Mouse (Mus musculus) bone marrow macrophage, adult 2 months (primary cell): ENCODE data around the gene Nuak2. TPM values are rescaled to one million over a fixed set of nuclear protein-coding genes. Genes with fewer than 3 reads are reported as not detected.

Source experiments
- H3K27ac ChIP-seq: 2 replicates; pipeline ENCODE4 v1.5.1; 2012; ENCODE audit warnings: low read depth, low read length; ENCODE audit not compliant: insufficient read depth
- H3K4me1 ChIP-seq: 2 replicates; pipeline ENCODE4 v1.6.1; 2012; ENCODE audit warnings: low read length; ENCODE audit not compliant: control insufficient read depth, insufficient read depth
- H3K4me3 ChIP-seq: 2 replicates; pipeline ENCODE4 v1.5.1; 2012; ENCODE audit warnings: mild to moderate bottlenecking, low read length, moderate library complexity; ENCODE audit not compliant: insufficient read depth
- CTCF ChIP-seq: IDR thresholded peaks from 2 replicates; pipeline ENCODE4 v1.5.1; 2012; ENCODE audit warnings: low read depth, mild to moderate bottlenecking, low read length, moderate library complexity
- POLR2A ChIP-seq: IDR thresholded peaks from 2 replicates; pipeline ENCODE4 v1.6.1; 2012; ENCODE audit warnings: mild to moderate bottlenecking, low read depth, low read length, borderline replicate concordance
- polyA plus RNA-seq: library from polyadenylated mRNA; stranded (reverse); fragments of >200 nt; gene quantifications from 2 replicates; pipeline ENCODE4 v1.2.4, GENCODE M21; 2012; ENCODE audit not compliant: missing spikeins, insufficient read depth, insufficient read length

Gene Nuak2
- polyA plus RNA-seq, 1 experiment = 22.6 TPM

GRCm38 (mm10) chr1:132322711-132323542 is 7.0 kb downstream of the Nuak2 start:
- H3K27ac ChIP-seq = no peak overlapping the region
- peaks cover 34% of the 10 kb centered on the region for H3K4me1 ChIP-seq
- no peak overlapping the region for H3K4me3 ChIP-seq
- TF ChIP-seq POLR2A = no peak
- TF ChIP-seq CTCF = no peak

- Histone ChIP-seq H3K27ac (no peak overlapping the region), H3K4me1 (peaks cover 15% of the 10 kb centered on the region), H3K4me3 (no peak overlapping the region)
- TF ChIP-seq CTCF (no peak), POLR2A (no peak)
These were observed 10.9 kb downstream of the Nuak2 start for GRCm38 (mm10) chr1:132326777-132327176.

- H3K27ac ChIP-seq = no peak overlapping the region
- TF ChIP-seq CTCF (no peak), POLR2A (no peak)
- peaks cover 12% of the 10 kb centered on the region for H3K4me1 ChIP-seq
- H3K4me3 ChIP-seq = no peak overlapping the region
These were observed 11.6 kb downstream of the Nuak2 start for GRCm38 (mm10) chr1:132327477-132327876.

- Histone ChIP-seq H3K4me3 (no peak overlapping the region), H3K27ac (no peak overlapping the region), H3K4me1 (peaks cover 3% of the 10 kb centered on the region)
- TF ChIP-seq POLR2A = no peak
- TF ChIP-seq CTCF = no peak
These were observed 12.6 kb downstream of the Nuak2 start for GRCm38 (mm10) chr1:132328565-132328964.

- TF ChIP-seq POLR2A (no peak), CTCF (no peak)
These were observed 13.7 kb downstream of the Nuak2 start for GRCm38 (mm10) chr1:132329656-132330055.

GRCm38 (mm10) chr1:132330397-132330796 is 14.5 kb downstream of the Nuak2 start:
- Histone ChIP-seq H3K4me1 (peaks cover 9% of the 10 kb centered on the region), H3K4me3 (no peak overlapping the region), H3K27ac (no peak overlapping the region)
- TF ChIP-seq POLR2A (no peak), CTCF (no peak)

More at GRCm38 (mm10) chr1:132329656-132330055, 13.7 kb downstream of the Nuak2 start:
- peaks cover 2% of the 10 kb centered on the region; the same call in 1 of the 2 replicates for H3K4me1 ChIP-seq
- H3K4me3 ChIP-seq = no peak overlapping the region
- no peak overlapping the region for H3K27ac ChIP-seq

GRCm38 (mm10) chr1:132331283-132331682 is 15.4 kb downstream of the Nuak2 start:
- TF ChIP-seq CTCF = no peak
- TF ChIP-seq POLR2A = no peak
- H3K4me3 ChIP-seq = no peak overlapping the region
- peaks cover 14% of the 10 kb centered on the region for H3K4me1 ChIP-seq
- H3K27ac ChIP-seq = no peak overlapping the region

GRCm38 (mm10) chr1:132333201-132333600 is 17.3 kb downstream of the Nuak2 start:
- H3K4me3 ChIP-seq = no peak overlapping the region
- TF ChIP-seq POLR2A (no peak), CTCF (no peak)
- no peak overlapping the region for H3K27ac ChIP-seq
- peaks cover 20% of the 10 kb centered on the region for H3K4me1 ChIP-seq

- TF ChIP-seq POLR2A (no peak), CTCF (no peak)
- Histone ChIP-seq H3K4me3 (no peak overlapping the region), H3K4me1 (peaks cover 25% of the 10 kb centered on the region), H3K27ac (no peak overlapping the region)
These were observed 17.8 kb downstream of the Nuak2 start for GRCm38 (mm10) chr1:132333675-132334141.

GRCm38 (mm10) chr1:132334178-132334801 is 18.4 kb downstream of the Nuak2 start:
- no peak for TF ChIP-seq CTCF
- TF ChIP-seq POLR2A = no peak
- Histone ChIP-seq H3K4me1 (peaks cover 29% of the 10 kb centered on the region), H3K4me3 (no peak overlapping the region), H3K27ac (no peak overlapping the region)
